Mouse (Mus musculus) heart, embryonic 12.5 days (tissue): Measurements from ENCODE around the gene Cd248. TPM values are rescaled to one million over a fixed set of nuclear protein-coding genes. Genes with fewer than 3 reads are reported as not detected.

Experiments
- ATAC-seq: fragments of 200-750 bp; cut with Nextera tagmentation; 2 replicates; pipeline ENCODE4 v1.8.0; 2017; ENCODE audit warnings: moderate TSS enrichment, moderate library complexity; ENCODE audit not compliant: insufficient number of reproducible peaks, low FRiP score
- H3K27ac ChIP-seq: fragments of 300-500 bp; sonication (generic); 2 replicates; pipeline ENCODE4 v1.5.1; 2016; ENCODE audit warnings: mild to moderate bottlenecking, moderate library complexity; ENCODE audit not compliant: poor library complexity, severe bottlenecking
- H3K27me3 ChIP-seq: fragments of 300-500 bp; sonication (generic); replicated peaks from 2 replicates; pipeline ENCODE4 v1.6.1; 2016; ENCODE audit warnings: mild to moderate bottlenecking, moderate library complexity
- H3K36me3 ChIP-seq: fragments of 300-500 bp; sonication (generic); 2 replicates; pipeline ENCODE4 v1.6.1; 2016; ENCODE audit warnings: mild to moderate bottlenecking, moderate library complexity
- H3K4me1 ChIP-seq: fragments of 300-500 bp; sonication (generic); replicated peaks from 2 replicates; pipeline ENCODE4 v1.6.1; 2016; ENCODE audit warnings: mild to moderate bottlenecking
- H3K4me2 ChIP-seq: fragments of 300-500 bp; sonication (generic); 2 replicates; pipeline ENCODE4 v1.6.1; 2016; ENCODE audit warnings: mild to moderate bottlenecking, moderate library complexity
- H3K4me3 ChIP-seq: fragments of 300-500 bp; sonication (generic); 2 replicates; pipeline ENCODE4 v1.5.1; 2016; ENCODE audit warnings: mild to moderate bottlenecking
- H3K9ac ChIP-seq: fragments of 300-500 bp; sonication (generic); 2 replicates; pipeline ENCODE4 v1.6.1; 2016; ENCODE audit warnings: mild to moderate bottlenecking, moderate library complexity
- H3K9me3 ChIP-seq: fragments of 300-500 bp; sonication (generic); replicated peaks from 2 replicates; pipeline ENCODE4 v1.6.1; 2016; ENCODE audit warnings: mild to moderate bottlenecking, moderate library complexity
- WGBS: fragments of 180-500 bp; shearing (Covaris S2); methylation state at CpG from one replicate; pipeline ENCODE4 v1.1.7; 2016; 5-methylcytosine and 5-hydroxymethylcytosine counted together
- polyA plus RNA-seq: library from polyadenylated mRNA; unstranded; fragments of >200 nt; fragmentation: Nextera tagmentation; extraction: Ambion mirVana; gene quantifications from 2 replicates; pipeline ENCODE4 v1.2.1, GENCODE M21; 2016

Cd248 gene
- polyA plus RNA-seq, 1 experiment from 2014 or later: 21.4 TPM

DNA sequence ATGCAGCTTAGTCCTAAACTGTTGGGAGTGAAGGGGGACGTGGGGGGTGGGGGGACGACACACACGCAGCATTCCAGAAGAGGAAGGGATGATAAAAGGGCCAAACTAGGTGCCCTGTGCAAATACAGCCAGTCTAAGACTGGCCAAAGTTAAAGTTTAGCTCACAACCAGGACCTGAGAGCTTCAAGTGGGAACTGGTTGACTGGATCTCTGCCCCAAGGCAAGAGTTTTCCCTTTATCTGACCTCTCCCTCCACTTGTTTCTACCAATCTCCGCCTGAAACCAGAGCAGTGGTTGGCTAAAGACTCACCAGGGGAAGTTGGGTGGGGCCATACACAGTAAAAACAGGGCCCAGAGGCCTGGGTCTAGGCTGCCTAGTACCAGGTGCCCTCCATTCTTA lies 40.8 kb downstream of the Cd248 start:
- ATAC-seq: no peak
- peaks cover 62% of the 10 kb centered on the region for H3K36me3 ChIP-seq

GRCm38 (mm10) chr19:5109659-5110453 lies 42.0 kb downstream of the Cd248 start:
- H3K9me3 ChIP-seq: no peaks in the 10 kb centered on the region
- H3K4me1 ChIP-seq: peaks cover 28% of the 10 kb centered on the region
- no peak overlapping the region for H3K4me2 ChIP-seq
- no peaks in the 10 kb centered on the region for H3K27me3 ChIP-seq
- H3K27ac ChIP-seq: no peak overlapping the region
- no peak overlapping the region for H3K9ac ChIP-seq
- peaks cover 53% of the 10 kb centered on the region for H3K36me3 ChIP-seq
- ATAC-seq: no peak
- no peak overlapping the region for H3K4me3 ChIP-seq
- 73% methylated on average over 19 of the region's 19 CpGs for WGBS

More for the DNA sequence above, 40.8 kb downstream of the Cd248 start:
- Histone ChIP-seq H3K4me1 (peaks cover 29% of the 10 kb centered on the region), H3K27me3 (no peaks in the 10 kb centered on the region), H3K4me3 (no peak overlapping the region), H3K27ac (peak overlapping the region; percentile 17; the same call in 1 of the 2 replicates), H3K4me2 (no peak overlapping the region), H3K9me3 (no peaks in the 10 kb centered on the region), H3K9ac (0 out of 2 replicates have a peak overlapping the region, but pooled peaks have one; percentile 28)
- 39% methylated on average over 4 of the region's 4 CpGs for WGBS

DNA sequence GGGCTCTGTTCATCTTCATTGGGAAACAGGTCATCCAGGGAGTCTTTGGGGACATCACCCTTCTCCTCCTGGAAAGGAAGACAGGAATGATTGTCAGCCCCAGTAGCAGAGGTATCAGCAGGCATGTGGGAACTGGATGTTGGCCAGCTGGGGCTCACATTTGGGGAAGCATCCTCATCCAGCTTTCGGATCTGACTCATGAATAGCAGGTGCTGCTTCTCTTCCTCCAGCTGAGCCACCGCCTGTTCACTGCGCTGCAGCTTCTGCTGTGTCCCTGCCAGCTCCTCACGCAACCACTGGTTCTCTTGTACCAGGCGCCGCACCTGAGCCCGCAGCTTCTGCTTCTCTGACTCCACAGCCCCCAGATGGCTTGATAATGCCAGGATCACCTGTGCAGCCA lies 45.9 kb downstream of the Cd248 start:
- 93% methylated on average over 7 of the region's 7 CpGs for WGBS
- H3K9me3 ChIP-seq: no peaks in the 10 kb centered on the region
- H3K4me2 ChIP-seq: no peak overlapping the region
- H3K27me3 ChIP-seq: no peaks in the 10 kb centered on the region
- no peak overlapping the region for H3K27ac ChIP-seq
- H3K9ac ChIP-seq: no peak overlapping the region
- H3K36me3 ChIP-seq: peaks cover 50% of the 10 kb centered on the region
- no peak for ATAC-seq
- no peak overlapping the region for H3K4me3 ChIP-seq
- peaks cover 13% of the 10 kb centered on the region for H3K4me1 ChIP-seq

- under 1% methylated on average over 82 of the region's 83 CpGs for WGBS
- Histone ChIP-seq H3K4me1 (peaks cover 18% of the 10 kb centered on the region), H3K4me2 (peak overlapping the region; percentile 79), H3K36me3 (peaks cover 11% of the 10 kb centered on the region), H3K4me3 (peak overlapping the region; percentile 76), H3K9me3 (no peaks in the 10 kb centered on the region), H3K27me3 (no peaks in the 10 kb centered on the region), H3K27ac (peak overlapping the region; percentile 74), H3K9ac (peak overlapping the region; percentile 86)
- ATAC-seq: peak; percentile 83
Measured at GRCm38 (mm10) chr19:5117494-5118383, 49.9 kb downstream of the Cd248 start.

DNA sequence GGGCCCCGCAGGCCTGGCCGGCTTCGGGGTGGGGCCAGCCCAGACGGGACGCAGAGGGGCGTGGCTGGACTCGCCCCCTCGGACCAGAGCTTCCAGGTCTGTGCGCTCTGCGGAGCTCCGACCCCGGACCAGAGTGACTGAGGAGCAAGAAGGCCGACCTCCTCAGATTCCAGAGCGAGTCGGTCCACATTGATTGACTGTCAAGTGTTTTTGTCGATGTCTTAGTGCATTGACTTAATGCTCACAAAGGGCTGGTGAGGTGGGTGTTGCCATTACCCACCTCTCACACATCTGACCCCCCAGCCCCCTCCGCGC lies 50.5 kb downstream of the Cd248 start, which contains the start of gene Klc2:
Gene Klc2 (minus strand): TSS at position 177 of the 315 bp plus-strand sequence.
- H3K9me3 ChIP-seq: no peaks in the 10 kb centered on the region
- peaks cover 20% of the 10 kb centered on the region for H3K4me1 ChIP-seq
- H3K4me3 ChIP-seq: peak within 1 kb of the TSS; percentile 76
- under 1% methylated on average over 18 of the region's 18 CpGs for WGBS
- peak within 1 kb of the TSS; percentile 79 for H3K4me2 ChIP-seq
- H3K27ac ChIP-seq: peak within 1 kb of the TSS; percentile 74
- peak; percentile 93 for ATAC-seq
- H3K36me3 ChIP-seq: peaks cover 6% of the 10 kb centered on the region; the same call in 1 of the 2 replicates
- no peaks in the 10 kb centered on the region for H3K27me3 ChIP-seq
- H3K9ac ChIP-seq: peak within 1 kb of the TSS; percentile 86

Other genes with a start within 250 kb of the Cd248 start
- 33.9 and 34.5 TPM in 2 replicates for gene Ccs, start 228.7 kb upstream of the Cd248 start, polyA plus RNA-seq
- gene Ccdc87, start 228.7 kb upstream of the Cd248 start, polyA plus RNA-seq: 0.05 TPM in 1 of 2 replicates, not detected in the other
- 36.2 and 41.1 TPM in 2 replicates for gene Ctsf, start 212.9 kb upstream of the Cd248 start, polyA plus RNA-seq
- 4.1 and 4.2 TPM in 2 replicates for gene Actn3, start 190.2 kb upstream of the Cd248 start, polyA plus RNA-seq
- gene Zdhhc24, start 189.4 kb upstream of the Cd248 start, polyA plus RNA-seq: 9.6 TPM in 2 replicates
- 2.8 and 3.4 TPM in 2 replicates for gene Bbs1, start 161.4 kb upstream of the Cd248 start, polyA plus RNA-seq
- 108 and 110 TPM in 2 replicates for gene Dpp3, start 139.8 kb upstream of the Cd248 start, polyA plus RNA-seq
- 0.46 and 0.92 TPM in 2 replicates for gene Peli3, start 125.0 kb upstream of the Cd248 start, polyA plus RNA-seq
- 104 and 110 TPM in 2 replicates for gene Mrpl11, start 105.9 kb upstream of the Cd248 start, polyA plus RNA-seq
- gene Npas4, start 77.8 kb upstream of the Cd248 start, polyA plus RNA-seq: 0.08 and 0.13 TPM in 2 replicates
- 8.7 and 9.9 TPM in 2 replicates for gene Slc29a2, start 44.2 kb upstream of the Cd248 start, polyA plus RNA-seq
- gene B4gat1, start 29.3 kb upstream of the Cd248 start, polyA plus RNA-seq: 48.2 and 49.1 TPM in 2 replicates
- gene AC124502.3, start 29.2 kb upstream of the Cd248 start, polyA plus RNA-seq: 1.6 and 2.0 TPM in 2 replicates
- gene Brms1, start 26.7 kb upstream of the Cd248 start, polyA plus RNA-seq: 28.1 and 28.3 TPM in 2 replicates
- gene Rin1, start 17.6 kb upstream of the Cd248 start, polyA plus RNA-seq: 4.7 and 6.2 TPM in 2 replicates
- 4.4 TPM in 2 replicates for gene Tmem151a, start 17.5 kb downstream of the Cd248 start, polyA plus RNA-seq
- 76.0 and 82.8 TPM in 2 replicates for gene Yif1a, start 20.5 kb downstream of the Cd248 start, polyA plus RNA-seq
- gene Cnih2, start 30.4 kb downstream of the Cd248 start, polyA plus RNA-seq: 5.9 and 7.0 TPM in 2 replicates
- gene Rab1b, start 39.0 kb downstream of the Cd248 start, polyA plus RNA-seq: 218 and 226 TPM in 2 replicates
- 24.0 and 28.6 TPM in 2 replicates for gene Klc2, start 50.5 kb downstream of the Cd248 start, polyA plus RNA-seq
- gene Pacs1, start 205.0 kb downstream of the Cd248 start, polyA plus RNA-seq: 27.9 and 28.4 TPM in 2 replicates
- gene Sf3b2, start 227.4 kb downstream of the Cd248 start, polyA plus RNA-seq: 221 and 227 TPM in 2 replicates
- gene Gal3st3, start 230.3 kb downstream of the Cd248 start, polyA plus RNA-seq: 3.8 and 4.5 TPM in 2 replicates